Mouse (Mus musculus): ENCODE data around the gene Ap1b1. TPM values are rescaled to one million over a fixed set of nuclear protein-coding genes. Genes with fewer than 3 reads are reported as not detected.
A peak's percentile ranks its signal among the peaks of the same experiment; 100 is the strongest.

Gene Ap1b1
- polyA plus RNA-seq, 1 experiment from 2014 or later, result 73.6 TPM

DNA sequence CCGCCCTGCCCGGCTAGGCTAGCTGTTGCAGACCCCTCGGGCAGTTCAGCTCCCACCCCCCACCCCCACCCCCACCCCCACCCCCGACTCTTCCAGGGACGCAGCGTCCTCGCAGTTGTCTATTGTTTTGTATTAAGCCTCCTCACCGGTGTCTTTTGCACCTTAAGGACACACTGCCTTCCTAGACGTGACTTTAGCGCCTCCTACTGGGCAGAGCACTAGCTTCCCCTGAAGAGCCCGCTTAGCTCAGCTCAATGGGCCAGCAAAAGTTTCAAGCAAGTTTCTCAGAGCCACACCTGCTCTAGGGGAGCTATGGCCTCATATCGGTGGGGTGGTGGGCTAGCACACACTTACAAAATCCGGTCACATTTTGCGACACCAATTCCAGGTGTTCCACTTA, 11.0 kb upstream of the Ap1b1 start:
- H3K27me3 ChIP-seq (ENCODE audit: control insufficient read depth, insufficient read depth, low read length), result no peaks in the 10 kb centered on the region
- no peaks in the 10 kb centered on the region for H3K36me3 ChIP-seq (ENCODE audit: control insufficient read depth, insufficient read depth, low read length)
- DNase-seq (ENCODE audit: low spot score) (peak; percentile 73), ATAC-seq (ENCODE audit: insufficient read depth, low FRiP score, low TSS enrichment) (no peak)
- H3K4me3 ChIP-seq (ENCODE audit: low read depth, low read length), result no peak overlapping the region
- WGBS, result 6% methylated on average over 14 of the region's 14 CpGs
- H3K4me2 ChIP-seq (ENCODE audit: low read depth), result no peak overlapping the region
- H3K27ac ChIP-seq (ENCODE audit: low read depth, low read length), result no peak overlapping the region
- H3K9ac ChIP-seq (ENCODE audit: low read length), result no peak overlapping the region
- H3K9me3 ChIP-seq (ENCODE audit: control insufficient read depth, low read length), result no peaks in the 10 kb centered on the region
- no peaks in the 10 kb centered on the region for H3K4me1 ChIP-seq (ENCODE audit: control insufficient read depth, insufficient read depth, low read length)

DNA sequence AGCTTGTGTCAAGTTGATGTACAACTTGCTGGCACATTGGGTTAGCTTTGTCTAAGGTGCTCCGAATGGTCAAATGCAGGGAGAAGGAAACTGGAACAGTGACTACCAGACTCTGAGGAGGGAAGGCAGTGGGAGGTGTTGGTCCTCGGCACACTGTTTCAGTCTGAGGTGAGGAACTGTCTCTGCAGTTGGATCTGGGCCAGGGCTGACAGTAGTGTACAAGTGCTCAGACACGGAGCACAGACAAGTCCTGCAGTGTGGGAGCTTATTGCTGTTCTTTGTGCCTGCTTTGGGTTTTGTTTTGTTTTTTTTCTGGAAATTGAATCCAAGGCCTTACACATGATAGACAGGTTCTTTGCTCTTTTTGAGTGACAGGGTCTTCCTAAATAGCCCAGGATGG, 3.6 kb upstream of the Ap1b1 start:
- Histone ChIP-seq H3K4me1 (ENCODE audit: control insufficient read depth, insufficient read depth, low read length) (peaks cover 5% of the 10 kb centered on the region), H3K27ac (ENCODE audit: low read depth, low read length) (no peak overlapping the region), H3K4me2 (ENCODE audit: low read depth) (no peak overlapping the region), H3K4me3 (ENCODE audit: low read depth, low read length) (no peak overlapping the region), H3K36me3 (ENCODE audit: control insufficient read depth, insufficient read depth, low read length) (no peaks in the 10 kb centered on the region), H3K9me3 (ENCODE audit: control insufficient read depth, low read length) (no peaks in the 10 kb centered on the region), H3K9ac (ENCODE audit: low read length) (no peak overlapping the region), H3K27me3 (ENCODE audit: control insufficient read depth, insufficient read depth, low read length) (no peaks in the 10 kb centered on the region)
- DNase-seq (ENCODE audit: low spot score) (no peak), ATAC-seq (ENCODE audit: insufficient read depth, low FRiP score, low TSS enrichment) (no peak)
- WGBS, result 78% methylated on average over 3 of the region's 3 CpGs

DNA sequence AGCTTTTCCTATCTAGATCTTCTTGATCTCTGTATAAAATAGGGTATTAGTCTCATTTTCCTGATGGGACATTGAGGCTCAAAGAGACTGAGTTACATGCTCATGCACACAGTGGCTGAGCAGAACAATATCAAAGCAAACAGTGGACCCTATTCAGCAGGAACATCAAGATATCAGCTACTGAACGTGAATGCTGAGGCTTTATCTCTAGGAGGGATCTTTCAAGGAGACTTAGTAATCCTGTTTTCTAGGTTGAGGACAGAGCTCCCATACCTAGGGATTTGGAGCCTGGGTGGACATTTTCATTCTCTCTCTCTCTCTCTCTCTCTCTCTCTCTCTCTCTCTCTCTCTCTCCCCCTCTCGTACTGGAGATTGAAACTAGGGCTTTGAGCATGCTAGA, 3.1 kb upstream of the Ap1b1 start:
- Histone ChIP-seq H3K4me2 (ENCODE audit: low read depth) (no peak overlapping the region), H3K9me3 (ENCODE audit: control insufficient read depth, low read length) (no peaks in the 10 kb centered on the region), H3K4me1 (ENCODE audit: control insufficient read depth, insufficient read depth, low read length) (peaks cover 5% of the 10 kb centered on the region), H3K9ac (ENCODE audit: low read length) (no peak overlapping the region), H3K36me3 (ENCODE audit: control insufficient read depth, insufficient read depth, low read length) (no peaks in the 10 kb centered on the region), H3K27ac (ENCODE audit: low read depth, low read length) (no peak overlapping the region), H3K27me3 (ENCODE audit: control insufficient read depth, insufficient read depth, low read length) (no peaks in the 10 kb centered on the region), H3K4me3 (ENCODE audit: low read depth, low read length) (no peak overlapping the region)
- ATAC-seq (ENCODE audit: insufficient read depth, low FRiP score, low TSS enrichment), result no peak
- 66% methylated on average over 2 of the region's 2 CpGs for WGBS
- DNase-seq (ENCODE audit: low spot score), result no peak

DNA sequence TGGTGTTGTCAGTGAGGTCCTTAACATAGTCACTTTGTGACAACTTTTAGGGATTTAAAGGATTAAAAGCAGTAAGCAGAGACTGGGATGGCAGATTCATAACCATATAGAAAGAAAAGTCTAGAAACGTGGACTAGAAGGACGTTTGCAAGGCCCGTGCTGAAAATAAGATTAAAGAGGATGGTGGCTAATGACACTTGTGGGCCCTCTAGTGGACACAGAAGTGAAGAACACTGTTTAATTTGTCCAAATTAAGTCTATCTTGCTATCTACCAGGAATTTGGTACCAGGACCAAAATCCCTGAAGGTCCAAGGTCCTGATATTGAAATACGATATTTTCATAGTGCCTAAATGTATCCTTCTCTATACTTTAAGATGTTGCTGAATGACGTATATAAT, 2.4 kb upstream of the Ap1b1 start:
- 0 out of 2 replicates have a peak overlapping the region, but pooled peaks have one; percentile 10 for H3K4me2 ChIP-seq (ENCODE audit: low read depth)

DNA sequence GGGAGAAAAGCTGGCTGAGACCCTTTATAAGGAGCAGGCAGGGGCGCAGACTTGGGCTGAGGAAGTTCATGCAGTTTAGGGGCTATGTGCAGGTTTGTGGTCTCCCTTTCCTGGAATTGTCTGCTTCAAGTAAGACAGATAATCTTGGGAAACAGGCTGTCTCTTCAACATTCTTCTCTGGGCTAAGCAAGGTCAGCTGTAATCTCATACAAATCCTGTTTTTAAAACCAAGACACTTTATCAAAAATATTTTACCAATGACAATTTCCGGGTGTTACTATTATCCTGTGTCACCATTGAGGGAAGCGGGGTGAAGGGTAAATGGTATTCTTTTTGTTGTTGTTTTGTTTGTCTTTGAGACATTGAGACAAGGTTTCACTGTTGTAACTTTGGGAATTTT, 1.8 kb upstream of the Ap1b1 start:
- Histone ChIP-seq H3K4me1 (ENCODE audit: control insufficient read depth, insufficient read depth, low read length) (peaks cover 5% of the 10 kb centered on the region), H3K9me3 (ENCODE audit: control insufficient read depth, low read length) (no peaks in the 10 kb centered on the region), H3K27ac (ENCODE audit: low read depth, low read length) (no peak overlapping the region), H3K9ac (ENCODE audit: low read length) (no peak overlapping the region), H3K36me3 (ENCODE audit: control insufficient read depth, insufficient read depth, low read length) (no peaks in the 10 kb centered on the region; the same call in 1 of the 2 replicates), H3K4me3 (ENCODE audit: low read depth, low read length) (no peak overlapping the region), H3K27me3 (ENCODE audit: control insufficient read depth, insufficient read depth, low read length) (no peaks in the 10 kb centered on the region), H3K4me2 (ENCODE audit: low read depth) (no peak overlapping the region)
- WGBS, result 77% methylated on average over 3 of the region's 3 CpGs
- DNase-seq (ENCODE audit: low spot score) (no peak), ATAC-seq (ENCODE audit: insufficient read depth, low FRiP score, low TSS enrichment) (no peak)

More for the DNA sequence above, 2.4 kb upstream of the Ap1b1 start:
- Histone ChIP-seq H3K9ac (ENCODE audit: low read length) (no peak overlapping the region), H3K27me3 (ENCODE audit: control insufficient read depth, insufficient read depth, low read length) (no peaks in the 10 kb centered on the region), H3K4me1 (ENCODE audit: control insufficient read depth, insufficient read depth, low read length) (peaks cover 5% of the 10 kb centered on the region), H3K4me3 (ENCODE audit: low read depth, low read length) (no peak overlapping the region), H3K27ac (ENCODE audit: low read depth, low read length) (no peak overlapping the region), H3K36me3 (ENCODE audit: control insufficient read depth, insufficient read depth, low read length) (no peaks in the 10 kb centered on the region), H3K9me3 (ENCODE audit: control insufficient read depth, low read length) (no peaks in the 10 kb centered on the region)
- WGBS, result 4% methylated on average over 5 of the region's 5 CpGs
- DNase-seq (ENCODE audit: low spot score) (peak; percentile 38), ATAC-seq (ENCODE audit: insufficient read depth, low FRiP score, low TSS enrichment) (no peak)

- peaks cover 5% of the 10 kb centered on the region for H3K4me1 ChIP-seq (ENCODE audit: control insufficient read depth, insufficient read depth, low read length)
- no peaks in the 10 kb centered on the region for H3K27me3 ChIP-seq (ENCODE audit: control insufficient read depth, insufficient read depth, low read length)
- no peak for DNase-seq (ENCODE audit: low spot score)
- H3K36me3 ChIP-seq (ENCODE audit: control insufficient read depth, insufficient read depth, low read length), result no peaks in the 10 kb centered on the region; the same call in 1 of the 2 replicates
- peak overlapping the region; percentile 92 for H3K4me2 ChIP-seq (ENCODE audit: low read depth)
- H3K27ac ChIP-seq (ENCODE audit: low read depth, low read length), result no peak overlapping the region
- H3K9ac ChIP-seq (ENCODE audit: low read length), result peak overlapping the region; percentile 66
- no peaks in the 10 kb centered on the region for H3K9me3 ChIP-seq (ENCODE audit: control insufficient read depth, low read length)
- WGBS, result 64% methylated on average over 11 of the region's 11 CpGs
- no peak for ATAC-seq (ENCODE audit: insufficient read depth, low FRiP score, low TSS enrichment)
- H3K4me3 ChIP-seq (ENCODE audit: low read depth, low read length), result peak overlapping the region; percentile 78
These were observed 846 bp downstream of the Ap1b1 start for GRCm38 (mm10) chr11:4987487-4987852.

DNA sequence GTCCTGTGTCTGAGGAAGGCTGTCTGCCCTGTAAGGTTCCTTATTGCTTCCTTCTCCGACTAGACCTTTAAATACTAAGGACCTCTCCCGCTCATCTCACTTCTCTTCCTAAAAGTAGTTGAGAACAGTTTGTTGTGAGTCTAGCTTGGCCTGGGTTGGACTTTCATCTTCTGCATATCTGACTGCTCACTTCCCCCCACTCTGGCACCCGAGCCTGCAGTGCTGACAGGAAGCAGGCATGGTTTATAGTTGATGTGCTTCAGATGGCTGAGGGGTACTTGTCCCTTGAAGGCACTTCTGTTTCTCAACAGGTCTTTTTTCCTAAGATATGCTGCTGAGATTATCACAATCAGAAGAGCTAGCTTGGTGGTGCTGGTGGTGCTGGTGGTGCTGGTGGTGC, 2.6 kb downstream of the Ap1b1 start:
- DNase-seq (ENCODE audit: low spot score) (no peak), ATAC-seq (ENCODE audit: insufficient read depth, low FRiP score, low TSS enrichment) (no peak)
- Histone ChIP-seq H3K4me2 (ENCODE audit: low read depth) (no peak overlapping the region), H3K4me3 (ENCODE audit: low read depth, low read length) (no peak overlapping the region), H3K27me3 (ENCODE audit: control insufficient read depth, insufficient read depth, low read length) (no peaks in the 10 kb centered on the region), H3K4me1 (ENCODE audit: control insufficient read depth, insufficient read depth, low read length) (peaks cover 5% of the 10 kb centered on the region), H3K36me3 (ENCODE audit: control insufficient read depth, insufficient read depth, low read length) (no peaks in the 10 kb centered on the region; the same call in 1 of the 2 replicates), H3K27ac (ENCODE audit: low read depth, low read length) (no peak overlapping the region), H3K9me3 (ENCODE audit: control insufficient read depth, low read length) (no peaks in the 10 kb centered on the region), H3K9ac (ENCODE audit: low read length) (no peak overlapping the region)
- 84% methylated on average over 3 of the region's 3 CpGs for WGBS

DNA sequence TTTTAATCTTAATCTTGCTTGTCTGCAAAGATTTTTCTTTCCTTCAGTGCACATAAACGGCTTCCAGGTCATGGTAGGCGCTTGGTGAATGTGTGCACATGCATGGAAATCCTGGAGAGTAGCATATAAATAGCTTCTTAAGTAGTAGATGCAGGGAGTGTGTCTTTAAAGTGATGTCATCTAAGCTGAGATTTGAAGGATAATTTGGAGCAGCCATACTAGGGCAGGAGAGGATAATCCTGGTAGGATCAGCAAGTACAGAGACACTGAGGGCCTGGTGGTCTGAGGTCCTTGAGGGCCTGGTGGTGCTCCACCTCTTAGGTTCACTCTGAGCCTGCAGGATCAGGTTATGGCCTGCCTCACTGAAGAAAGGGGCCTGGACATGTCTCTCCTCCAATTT, 5.8 kb downstream of the Ap1b1 start:
- H3K27me3 ChIP-seq (ENCODE audit: control insufficient read depth, insufficient read depth, low read length), result no peaks in the 10 kb centered on the region
- no peak overlapping the region for H3K9ac ChIP-seq (ENCODE audit: low read length)
- no peak overlapping the region for H3K27ac ChIP-seq (ENCODE audit: low read depth, low read length)
- no peak overlapping the region for H3K4me3 ChIP-seq (ENCODE audit: low read depth, low read length)
- DNase-seq (ENCODE audit: low spot score) (no peak), ATAC-seq (ENCODE audit: insufficient read depth, low FRiP score, low TSS enrichment) (no peak)
- peaks cover 1% of the 10 kb centered on the region for H3K4me1 ChIP-seq (ENCODE audit: control insufficient read depth, insufficient read depth, low read length)
- no peak overlapping the region for H3K4me2 ChIP-seq (ENCODE audit: low read depth)
- no peaks in the 10 kb centered on the region; the same call in 1 of the 2 replicates for H3K36me3 ChIP-seq (ENCODE audit: control insufficient read depth, insufficient read depth, low read length)
- H3K9me3 ChIP-seq (ENCODE audit: control insufficient read depth, low read length), result no peaks in the 10 kb centered on the region
- WGBS, result 93% methylated on average over 2 of the region's 2 CpGs

GRCm38 (mm10) chr11:4995676-4996075, 9.1 kb downstream of the Ap1b1 start:
- Histone ChIP-seq H3K4me3 (ENCODE audit: low read depth, low read length) (no peak overlapping the region), H3K36me3 (ENCODE audit: control insufficient read depth, insufficient read depth, low read length) (no peaks in the 10 kb centered on the region), H3K9ac (ENCODE audit: low read length) (no peak overlapping the region), H3K4me1 (ENCODE audit: control insufficient read depth, insufficient read depth, low read length) (peaks cover 7% of the 10 kb centered on the region; the same call in 1 of the 2 replicates), H3K9me3 (ENCODE audit: control insufficient read depth, low read length) (no peaks in the 10 kb centered on the region), H3K27ac (ENCODE audit: low read depth, low read length) (no peak overlapping the region), H3K4me2 (ENCODE audit: low read depth) (no peak overlapping the region), H3K27me3 (ENCODE audit: control insufficient read depth, insufficient read depth, low read length) (no peaks in the 10 kb centered on the region)
- WGBS, result 90% methylated on average over 3 of the region's 3 CpGs
- DNase-seq (ENCODE audit: low spot score) (no peak), ATAC-seq (ENCODE audit: insufficient read depth, low FRiP score, low TSS enrichment) (no peak)
